Mouse (Mus musculus): Measurements from ENCODE around the gene Cyp4f39.
"Not testable (repeated sequence)": the region's sequence is repeated elsewhere in the genome, so short reads cannot be mapped to it uniquely, and the experiment has no call there.

Gene Cyp4f39

GRCm38 (mm10) chr17:32528408-32529337 is 76.2 kb downstream of the Cyp4f39 start:
- peak; percentile 83 to 90 for DNase-seq (ENCODE audit: low spot score in 2 of 2)

GRCm38 (mm10) chr17:32532356-32532755 is 79.8 kb downstream of the Cyp4f39 start:
- not testable (repeated sequence) for DNase-seq (ENCODE audit: low spot score in 2 of 2)

GRCm38 (mm10) chr17:32534068-32534467 is 81.5 kb downstream of the Cyp4f39 start:
- DNase-seq (ENCODE audit: low spot score in 2 of 2), result no peak

GRCm38 (mm10) chr17:32536051-32536866 is 83.7 kb downstream of the Cyp4f39 start, which contains the start of gene Cyp4f16:
TSS of gene Cyp4f16 (plus strand) at chr17:32536558.
- peak; percentile 59 to 72 for DNase-seq (ENCODE audit: low spot score in 2 of 2)

GRCm38 (mm10) chr17:32536867-32537250 is 84.3 kb downstream of the Cyp4f39 start:
- DNase-seq (ENCODE audit: low spot score in 2 of 2), result no peak
